Mouse (Mus musculus) hindbrain, embryonic 14.5 days (tissue): Measurements from ENCODE around the gene Cers1. TPM values are rescaled to one million over a fixed set of nuclear protein-coding genes. Genes with fewer than 3 reads are reported as not detected.

ENCODE experiments used
- ATAC-seq: fragments of 200-750 bp; cut with Nextera tagmentation; 2 replicates; pipeline ENCODE4 v1.8.0; 2017; ENCODE audit warnings: moderate number of reproducible peaks, mild to moderate bottlenecking, moderate TSS enrichment, moderate library complexity; ENCODE audit not compliant: low FRiP score
- DNase-seq: peaks from one replicate; pipeline ENCODE4 v3.0.0-alpha.2; 2015; ENCODE audit warnings: low spot score
- H3K27ac ChIP-seq: fragments of 300-500 bp; sonication (generic); 2 replicates; pipeline ENCODE4 v1.5.1; 2014; ENCODE audit warnings: mild to moderate bottlenecking, moderate library complexity
- H3K27me3 ChIP-seq: fragments of 300-500 bp; sonication (generic); 2 replicates; pipeline ENCODE4 v1.6.1; 2014; ENCODE audit warnings: mild to moderate bottlenecking, low read length, mixed read lengths; ENCODE audit not compliant: control insufficient read depth, insufficient read depth
- H3K36me3 ChIP-seq: fragments of 300-500 bp; sonication (generic); replicated peaks from 2 replicates; pipeline ENCODE4 v1.6.1; 2014; ENCODE audit not compliant: control insufficient read depth, insufficient read depth
- H3K4me1 ChIP-seq: fragments of 300-500 bp; sonication (generic); replicated peaks from 2 replicates; pipeline ENCODE4 v1.6.1; 2014; ENCODE audit warnings: antibody characterized with exemption, low read length, mixed read lengths; ENCODE audit not compliant: control insufficient read depth, insufficient read depth
- H3K4me2 ChIP-seq: fragments of 300-500 bp; sonication (generic); replicated peaks from 2 replicates; pipeline ENCODE4 v1.6.1; 2014; ENCODE audit warnings: mild to moderate bottlenecking, moderate library complexity
- H3K4me3 ChIP-seq: fragments of 300-500 bp; sonication (generic); replicated peaks from 2 replicates; pipeline ENCODE4 v1.5.1; 2014; ENCODE audit warnings: mild to moderate bottlenecking, low read length
- H3K9ac ChIP-seq: fragments of 300-500 bp; sonication (generic); 2 replicates; pipeline ENCODE4 v1.6.1; 2014
- H3K9me3 ChIP-seq: fragments of 300-500 bp; sonication (generic); 2 replicates; pipeline ENCODE4 v1.6.1; 2016; ENCODE audit warnings: low read length; ENCODE audit not compliant: control insufficient read depth
- WGBS: fragments of 180-500 bp; shearing (Covaris S2); extraction: QIAGEN DNeasy Blood & Tissue Kit; methylation state at CpG from one replicate; pipeline ENCODE4 v1.1.7; 2014; 5-methylcytosine and 5-hydroxymethylcytosine counted together
- polyA plus RNA-seq: library from polyadenylated mRNA; unstranded; fragments of >200 nt; fragmentation: Nextera tagmentation; extraction: Ambion mirVana; gene quantifications from 2 replicates; pipeline ENCODE4 v1.2.1, GENCODE M21; 2014

Gene Cers1
- polyA plus RNA-seq, 1 experiment from 2014 or later: 42.9 TPM

- 3% methylated on average over 47 of the region's 47 CpGs for WGBS
- no peak within 1 kb of the TSS for H3K9ac ChIP-seq
Measured at GRCm38 (mm10) chr8:70373397-70374317, 58.1 kb downstream of the Cers1 start, which contains the start of gene Comp. Gene Comp, plus strand, starts transcription at chr8:70373558.

GRCm38 (mm10) chr8:70374318-70374927 is 58.8 kb downstream of the Cers1 start:
- peak overlapping the region; percentile 24 for H3K4me3 ChIP-seq
- H3K27ac ChIP-seq: no peak overlapping the region
- H3K4me2 ChIP-seq: peak overlapping the region; percentile 45
- WGBS: under 1% methylated on average over 40 of the region's 53 CpGs
- ATAC-seq: peak; percentile 56
- DNase-seq: no peak
- H3K36me3 ChIP-seq: no peaks in the 10 kb centered on the region
- peaks cover 9% of the 10 kb centered on the region for H3K4me1 ChIP-seq
- no peaks in the 10 kb centered on the region for H3K9me3 ChIP-seq
- H3K9ac ChIP-seq: no peak overlapping the region
- H3K27me3 ChIP-seq: peaks cover 81% of the 10 kb centered on the region

More at GRCm38 (mm10) chr8:70373397-70374317, 58.1 kb downstream of the Cers1 start, which contains the start of gene Comp:
- peaks cover 73% of the 10 kb centered on the region for H3K27me3 ChIP-seq
- ATAC-seq: no peak
- DNase-seq: no peak
- H3K27ac ChIP-seq: no peak within 1 kb of the TSS
- no peaks in the 10 kb centered on the region for H3K9me3 ChIP-seq
- H3K36me3 ChIP-seq: no peaks in the 10 kb centered on the region
- peak within 1 kb of the TSS; percentile 24 for H3K4me3 ChIP-seq
- H3K4me1 ChIP-seq: peaks cover 9% of the 10 kb centered on the region
- H3K4me2 ChIP-seq: peak within 1 kb of the TSS; percentile 45

GRCm38 (mm10) chr8:70375212-70375859 is 59.8 kb downstream of the Cers1 start:
- no peak for DNase-seq
- peaks cover 9% of the 10 kb centered on the region for H3K4me1 ChIP-seq
- H3K9ac ChIP-seq: no peak overlapping the region
- H3K36me3 ChIP-seq: no peaks in the 10 kb centered on the region
- H3K9me3 ChIP-seq: no peaks in the 10 kb centered on the region
- H3K27me3 ChIP-seq: peaks cover 82% of the 10 kb centered on the region
- ATAC-seq: no peak
- no peak overlapping the region for H3K27ac ChIP-seq
- 7% methylated on average over 35 of the region's 35 CpGs for WGBS
- no peak overlapping the region for H3K4me2 ChIP-seq
- H3K4me3 ChIP-seq: peak overlapping the region; percentile 24; the same call in 1 of the 2 replicates

- no peak overlapping the region for H3K9ac ChIP-seq
- H3K36me3 ChIP-seq: 0 out of 2 replicates have a peak, but pooled peaks cover 3% of the 10 kb centered on the region
- peaks cover 82% of the 10 kb centered on the region for H3K27me3 ChIP-seq
- H3K4me3 ChIP-seq: peak overlapping the region; percentile 5; the same call in 1 of the 2 replicates
- peak overlapping the region; percentile 7; the same call in 1 of the 2 replicates for H3K4me2 ChIP-seq
- DNase-seq: no peak
- H3K4me1 ChIP-seq: peaks cover 9% of the 10 kb centered on the region
- no peaks in the 10 kb centered on the region for H3K9me3 ChIP-seq
- WGBS: 8% methylated on average over 37 of the region's 37 CpGs
- H3K27ac ChIP-seq: no peak overlapping the region
- no peak for ATAC-seq
Measured at GRCm38 (mm10) chr8:70376275-70376741, 60.7 kb downstream of the Cers1 start.

- Histone ChIP-seq H3K27ac (no peak overlapping the region), H3K9me3 (no peaks in the 10 kb centered on the region), H3K4me1 (peaks cover 9% of the 10 kb centered on the region), H3K4me2 (no peak overlapping the region), H3K4me3 (no peak overlapping the region), H3K27me3 (peaks cover 75% of the 10 kb centered on the region), H3K36me3 (0 out of 2 replicates have a peak, but pooled peaks cover 3% of the 10 kb centered on the region), H3K9ac (no peak overlapping the region)
- ATAC-seq (no peak), DNase-seq (no peak)
- WGBS: 18% methylated on average over 15 of the region's 15 CpGs
Measured at GRCm38 (mm10) chr8:70377049-70377448, 61.5 kb downstream of the Cers1 start.

- H3K9ac ChIP-seq: no peak overlapping the region
- no peaks in the 10 kb centered on the region for H3K9me3 ChIP-seq
- peaks cover 15% of the 10 kb centered on the region; the same call in 1 of the 2 replicates for H3K36me3 ChIP-seq
- H3K4me1 ChIP-seq: no peaks in the 10 kb centered on the region
- ATAC-seq: no peak
- no peak for DNase-seq
- no peak overlapping the region for H3K4me3 ChIP-seq
- no peak overlapping the region for H3K27ac ChIP-seq
- peaks cover 45% of the 10 kb centered on the region for H3K27me3 ChIP-seq
- 90% methylated on average over 12 of the region's 12 CpGs for WGBS
- no peak overlapping the region for H3K4me2 ChIP-seq
Measured at GRCm38 (mm10) chr8:70380069-70380468, 64.5 kb downstream of the Cers1 start.

Other genes with a start within 250 kb of the Cers1 start
- 1.0 and 1.9 TPM in 2 replicates for gene Tm6sf2, start 242.9 kb upstream of the Cers1 start, polyA plus RNA-seq
- 0.80 and 1.1 TPM in 2 replicates for gene Hapln4, start 232.3 kb upstream of the Cers1 start, polyA plus RNA-seq
- 141 and 152 TPM in 2 replicates for gene Ncan, start 194.9 kb upstream of the Cers1 start, polyA plus RNA-seq
- 29.1 and 29.5 TPM in 2 replicates for gene Nr2c2ap, start 184.4 kb upstream of the Cers1 start, polyA plus RNA-seq
- gene Rfxank, start 176.6 kb upstream of the Cers1 start, polyA plus RNA-seq: 7.2 and 8.2 TPM in 2 replicates
- gene Borcs8, start 176.3 kb upstream of the Cers1 start, polyA plus RNA-seq: 62.1 and 62.7 TPM in 2 replicates
- 0.73 and 0.83 TPM in 2 replicates for gene Mef2b, start 176.1 kb upstream of the Cers1 start, polyA plus RNA-seq
- 37.4 and 39.9 TPM in 2 replicates for gene Tmem161a, start 143.4 kb upstream of the Cers1 start, polyA plus RNA-seq
- gene Slc25a42, start 103.5 kb upstream of the Cers1 start, polyA plus RNA-seq: 6.5 and 6.9 TPM in 2 replicates
- gene Sugp2, start 81.5 kb upstream of the Cers1 start, polyA plus RNA-seq: 77.8 and 78.8 TPM in 2 replicates
- gene Armc6, start 81.3 kb upstream of the Cers1 start, polyA plus RNA-seq: 97.6 and 102 TPM in 2 replicates
- gene Homer3, start 32.9 kb upstream of the Cers1 start, polyA plus RNA-seq: 23.5 and 25.1 TPM in 2 replicates
- gene Ddx49, start 13.3 kb upstream of the Cers1 start, polyA plus RNA-seq: 41.8 and 42.5 TPM in 2 replicates
- 256 and 288 TPM in 2 replicates for gene Cope, start 13.3 kb upstream of the Cers1 start, polyA plus RNA-seq
- gene Gdf1, start 14.0 kb downstream of the Cers1 start, polyA plus RNA-seq: 0.23 and 3.2 TPM in 2 replicates
- 17.3 and 17.9 TPM in 2 replicates for gene Upf1, start 37.5 kb downstream of the Cers1 start, polyA plus RNA-seq
- 0.10 and 0.27 TPM in 2 replicates for gene Comp, start 57.8 kb downstream of the Cers1 start, polyA plus RNA-seq
- 48.1 and 53.9 TPM in 2 replicates for gene Crtc1, start 123.8 kb downstream of the Cers1 start, polyA plus RNA-seq
- gene Klhl26, start 161.2 kb downstream of the Cers1 start, polyA plus RNA-seq: 28.5 and 30.0 TPM in 2 replicates
- gene Tmem59l, start 171.6 kb downstream of the Cers1 start, polyA plus RNA-seq: 143 and 149 TPM in 2 replicates
- gene Crlf1, start 177.4 kb downstream of the Cers1 start, polyA plus RNA-seq: 6.3 and 6.9 TPM in 2 replicates
- gene Rex1bd, start 191.0 kb downstream of the Cers1 start, polyA plus RNA-seq: 161 and 166 TPM in 2 replicates
- 622 and 778 TPM in 2 replicates for gene Uba52, start 195.0 kb downstream of the Cers1 start, polyA plus RNA-seq
- gene Fkbp8, start 211.9 kb downstream of the Cers1 start, polyA plus RNA-seq: 328 and 332 TPM in 2 replicates
- gene Kxd1, start 212.2 kb downstream of the Cers1 start, polyA plus RNA-seq: 45.4 and 46.5 TPM in 2 replicates
- gene Ell, start 223.7 kb downstream of the Cers1 start, polyA plus RNA-seq: 14.8 and 15.1 TPM in 2 replicates